Mouse (Mus musculus) neural tube, embryonic 11.5 days (tissue): Measurements from ENCODE around the gene Clptm1. TPM values are rescaled to one million over a fixed set of nuclear protein-coding genes. Genes with fewer than 3 reads are reported as not detected.

Source experiments
- ATAC-seq: fragments of 200-750 bp; cut with Nextera tagmentation; 2 replicates; pipeline ENCODE4 v1.8.0; 2017; ENCODE audit warnings: moderate number of reproducible peaks, mild to moderate bottlenecking, moderate TSS enrichment, moderate library complexity; ENCODE audit not compliant: insufficient read depth, low FRiP score, low TSS enrichment
- DNase-seq: peaks from one replicate; pipeline ENCODE4 v3.0.0-alpha.2; 2015; ENCODE audit warnings: low spot score
- H3K27ac ChIP-seq: fragments of 300-500 bp; sonication (generic); 2 replicates; pipeline ENCODE4 v1.5.1; 2014; ENCODE audit warnings: low read depth, mild to moderate bottlenecking, low read length
- H3K27me3 ChIP-seq: fragments of 300-500 bp; sonication (generic); 2 replicates; pipeline ENCODE4 v1.6.1; 2014; ENCODE audit warnings: mild to moderate bottlenecking, low read length, mixed read lengths; ENCODE audit not compliant: control insufficient read depth, insufficient read depth
- H3K36me3 ChIP-seq: fragments of 300-500 bp; sonication (generic); 2 replicates; pipeline ENCODE4 v1.6.1; 2014; ENCODE audit warnings: mild to moderate bottlenecking, low read length, moderate library complexity, mixed read lengths; ENCODE audit not compliant: control insufficient read depth, insufficient read depth
- H3K4me1 ChIP-seq: fragments of 300-500 bp; sonication (generic); 2 replicates; pipeline ENCODE4 v1.6.1; 2014; ENCODE audit warnings: low read length, mixed read lengths; ENCODE audit not compliant: control insufficient read depth, insufficient read depth
- H3K4me2 ChIP-seq: fragments of 300-500 bp; sonication (generic); 2 replicates; pipeline ENCODE4 v1.6.1; 2014; ENCODE audit warnings: low read depth, mild to moderate bottlenecking, moderate library complexity
- H3K4me3 ChIP-seq: fragments of 300-500 bp; sonication (generic); 2 replicates; pipeline ENCODE4 v1.5.1; 2014; ENCODE audit warnings: low read depth, low read length
- H3K9ac ChIP-seq: fragments of 300-500 bp; sonication (generic); 2 replicates; pipeline ENCODE4 v1.6.1; 2014; ENCODE audit warnings: mild to moderate bottlenecking, low read length
- H3K9me3 ChIP-seq: fragments of 300-500 bp; sonication (generic); 2 replicates; pipeline ENCODE4 v1.6.1; 2016; ENCODE audit warnings: low read length; ENCODE audit not compliant: control insufficient read depth
- WGBS: fragments of 180-500 bp; shearing (Covaris S2); extraction: QIAGEN DNeasy Blood & Tissue Kit; methylation state at CpG from one replicate; pipeline ENCODE4 v1.1.7; 2014; 5-methylcytosine and 5-hydroxymethylcytosine counted together
- polyA plus RNA-seq: library from polyadenylated mRNA; unstranded; fragments of >200 nt; fragmentation: Nextera tagmentation; extraction: Ambion mirVana; gene quantifications from 2 replicates; pipeline ENCODE4 v1.2.1, GENCODE M21; 2014

Clptm1 gene
- polyA plus RNA-seq, 1 experiment from 2014 or later: 104 TPM

GRCm38 (mm10) chr7:19593061-19593730 lies 71.6 kb downstream of the Clptm1 start:
- Histone ChIP-seq H3K4me3 (no peak overlapping the region), H3K9ac (no peak overlapping the region), H3K27ac (no peak overlapping the region), H3K9me3 (no peaks in the 10 kb centered on the region), H3K36me3 (peaks cover 33% of the 10 kb centered on the region), H3K27me3 (no peaks in the 10 kb centered on the region), H3K4me2 (no peak overlapping the region), H3K4me1 (no peaks in the 10 kb centered on the region)
- DNase-seq: no peak
- no peak for ATAC-seq
- WGBS: 89% methylated on average over 10 of the region's 10 CpGs

GRCm38 (mm10) chr7:19589917-19590316 lies 74.9 kb downstream of the Clptm1 start:
- whole genome bisulfite sequencing: 60% methylated on average over 3 of the region's 3 CpGs
- H3K36me3 ChIP-seq: peaks cover 41% of the 10 kb centered on the region
- no peak overlapping the region for H3K4me3 ChIP-seq
- H3K27me3 ChIP-seq: no peaks in the 10 kb centered on the region
- no peak overlapping the region for H3K4me2 ChIP-seq
- H3K9ac ChIP-seq: no peak overlapping the region
- ATAC-seq (peak; percentile 49), DNase-seq (peak; percentile 63)
- H3K4me1 ChIP-seq: no peaks in the 10 kb centered on the region
- no peaks in the 10 kb centered on the region for H3K9me3 ChIP-seq
- no peak overlapping the region for H3K27ac ChIP-seq

GRCm38 (mm10) chr7:19589207-19589606 lies 75.6 kb downstream of the Clptm1 start:
- DNase-seq (peak; percentile 64), ATAC-seq (no peak)
- WGBS: 57% methylated on average over 3 of the region's 3 CpGs
- Histone ChIP-seq H3K4me1 (no peaks in the 10 kb centered on the region), H3K27ac (no peak overlapping the region), H3K27me3 (no peaks in the 10 kb centered on the region), H3K9ac (no peak overlapping the region), H3K9me3 (no peaks in the 10 kb centered on the region), H3K4me2 (no peak overlapping the region), H3K4me3 (no peak overlapping the region), H3K36me3 (peaks cover 44% of the 10 kb centered on the region)

- WGBS: 72% methylated on average over 46 of the region's 46 CpGs
- Histone ChIP-seq H3K4me3 (no peak overlapping the region), H3K4me1 (no peaks in the 10 kb centered on the region), H3K4me2 (no peak overlapping the region), H3K9me3 (no peaks in the 10 kb centered on the region), H3K9ac (no peak overlapping the region), H3K36me3 (peaks cover 45% of the 10 kb centered on the region), H3K27me3 (no peaks in the 10 kb centered on the region), H3K27ac (no peak overlapping the region)
- ATAC-seq: no peak
- DNase-seq: no peak
Measured at GRCm38 (mm10) chr7:19586269-19586668, 78.6 kb downstream of the Clptm1 start.

Other genes with a start within 250 kb of the Clptm1 start
- 14.1 and 16.4 TPM in 2 replicates for gene Mark4, start 206.2 kb downstream of the Clptm1 start, polyA plus RNA-seq
- 1.2 and 1.6 TPM in 2 replicates for gene Exoc3l2, start 201.7 kb downstream of the Clptm1 start, polyA plus RNA-seq
- gene Bloc1s3, start 156.7 kb downstream of the Clptm1 start, polyA plus RNA-seq: 2.0 and 2.7 TPM in 2 replicates
- gene Trappc6a, start 156.6 kb downstream of the Clptm1 start, polyA plus RNA-seq: 49.3 and 54.0 TPM in 2 replicates
- gene Nkpd1, start 147.2 kb downstream of the Clptm1 start, polyA plus RNA-seq: not detected in 2 replicates
- gene Ppp1r37, start 102.0 kb downstream of the Clptm1 start, polyA plus RNA-seq: 4.5 and 4.7 TPM in 2 replicates
- 0.44 and 0.57 TPM in 2 replicates for gene Zfp296, start 87.7 kb downstream of the Clptm1 start, polyA plus RNA-seq
- 161 and 171 TPM in 2 replicates for gene Gemin7, start 87.4 kb downstream of the Clptm1 start, polyA plus RNA-seq
- gene Clasrp, start 60.5 kb downstream of the Clptm1 start, polyA plus RNA-seq: 48.0 and 53.5 TPM in 2 replicates
- gene Relb, start 35.6 kb downstream of the Clptm1 start, polyA plus RNA-seq: 3.1 and 3.8 TPM in 2 replicates
- gene Apoc2, start 12.9 kb upstream of the Clptm1 start, polyA plus RNA-seq: 0.45 and 0.55 TPM in 2 replicates
- not detected in 2 replicates for gene Gm44805, start 16.4 kb upstream of the Clptm1 start, polyA plus RNA-seq
- not detected in 2 replicates for gene Apoc4, start 16.4 kb upstream of the Clptm1 start, polyA plus RNA-seq
- 3.4 and 6.9 TPM in 2 replicates for gene Apoc1, start 27.6 kb upstream of the Clptm1 start, polyA plus RNA-seq
- 125 and 146 TPM in 2 replicates for gene Apoe, start 34.2 kb upstream of the Clptm1 start, polyA plus RNA-seq
- gene Tomm40, start 50.4 kb upstream of the Clptm1 start, polyA plus RNA-seq: 150 and 155 TPM in 2 replicates
- gene Nectin2, start 85.5 kb upstream of the Clptm1 start, polyA plus RNA-seq: 70.0 and 76.5 TPM in 2 replicates
- gene Bcam, start 106.0 kb upstream of the Clptm1 start, polyA plus RNA-seq: 21.1 and 21.7 TPM in 2 replicates
- 0.45 and 0.53 TPM in 2 replicates for gene Cblc, start 131.8 kb upstream of the Clptm1 start, polyA plus RNA-seq
- 1.2 and 1.3 TPM in 2 replicates for gene Bcl3, start 157.7 kb upstream of the Clptm1 start, polyA plus RNA-seq
- gene Gm19345, start 187.0 kb upstream of the Clptm1 start, polyA plus RNA-seq: 0.24 and 0.29 TPM in 2 replicates
- not detected in 2 replicates for gene Ceacam16, start 196.3 kb upstream of the Clptm1 start, polyA plus RNA-seq
- not detected in 2 replicates for gene Ceacam19, start 222.9 kb upstream of the Clptm1 start, polyA plus RNA-seq